Mouse (Mus musculus) hindbrain, embryonic 10.5 days (tissue): ENCODE data around the gene Zfp575. TPM values are rescaled to one million over a fixed set of nuclear protein-coding genes. Genes with fewer than 3 reads are reported as not detected.
A peak's percentile ranks its signal among the peaks of the same experiment; 100 is the strongest.

Experiments
- DNase-seq: peaks from one replicate; pipeline ENCODE4 v3.0.0-alpha.2; 2017; ENCODE audit warnings: low spot score
- H3K27ac ChIP-seq: fragments of 300-500 bp; sonication (generic); 2 replicates; pipeline ENCODE4 v1.5.1; 2016; ENCODE audit warnings: mild to moderate bottlenecking, moderate library complexity
- H3K27me3 ChIP-seq: fragments of 300-500 bp; sonication (generic); 2 replicates; pipeline ENCODE4 v1.6.1; 2016; ENCODE audit warnings: mild to moderate bottlenecking; ENCODE audit not compliant: poor library complexity, insufficient read depth, severe bottlenecking
- H3K36me3 ChIP-seq: fragments of 300-500 bp; sonication (generic); 2 replicates; pipeline ENCODE4 v1.6.1; 2016; ENCODE audit warnings: mild to moderate bottlenecking, moderate library complexity
- H3K4me1 ChIP-seq: fragments of 300-500 bp; sonication (generic); replicated peaks from 2 replicates; pipeline ENCODE4 v1.6.1; 2016; ENCODE audit warnings: mild to moderate bottlenecking
- H3K4me3 ChIP-seq: fragments of 300-500 bp; sonication (generic); 2 replicates; pipeline ENCODE4 v1.5.1; 2016; ENCODE audit warnings: mild to moderate bottlenecking, moderate library complexity
- H3K9me3 ChIP-seq: fragments of 300-500 bp; sonication (generic); 2 replicates; pipeline ENCODE4 v1.6.1; 2016; ENCODE audit warnings: mild to moderate bottlenecking, moderate library complexity
- WGBS: fragments of 180-500 bp; shearing (Covaris S2); methylation state at CpG from one replicate; pipeline ENCODE4 v1.1.7; 2016; 5-methylcytosine and 5-hydroxymethylcytosine counted together
- polyA plus RNA-seq: library from polyadenylated mRNA; unstranded; fragments of >200 nt; fragmentation: Nextera tagmentation; extraction: Ambion mirVana; gene quantifications from 2 replicates; pipeline ENCODE4 v1.2.1, GENCODE M21; 2016

The Zfp575 gene
- polyA plus RNA-seq, 1 experiment from 2014 or later: 3.2 TPM

- H3K4me3 ChIP-seq: peak within 1 kb of the TSS; percentile 88
- 35% methylated on average over 13 of the region's 13 CpGs for WGBS
- H3K36me3 ChIP-seq: peaks cover 33% of the 10 kb centered on the region
- 0 out of 2 replicates have a peak, but pooled peaks cover 5% of the 10 kb centered on the region for H3K9me3 ChIP-seq
- H3K4me1 ChIP-seq: peaks cover 21% of the 10 kb centered on the region
- H3K27ac ChIP-seq: peak within 1 kb of the TSS; percentile 93
- no peaks in the 10 kb centered on the region for H3K27me3 ChIP-seq
- DNase-seq: no peak
Measured at GRCm38 (mm10) chr7:24546068-24546614, 41.3 kb downstream of the Zfp575 start, which contains the start of the genes Pinlyp and Xrcc1. Pinlyp (minus strand) TSS chr7:24546118. Xrcc1 (plus strand) TSS chr7:24546289.

DNA sequence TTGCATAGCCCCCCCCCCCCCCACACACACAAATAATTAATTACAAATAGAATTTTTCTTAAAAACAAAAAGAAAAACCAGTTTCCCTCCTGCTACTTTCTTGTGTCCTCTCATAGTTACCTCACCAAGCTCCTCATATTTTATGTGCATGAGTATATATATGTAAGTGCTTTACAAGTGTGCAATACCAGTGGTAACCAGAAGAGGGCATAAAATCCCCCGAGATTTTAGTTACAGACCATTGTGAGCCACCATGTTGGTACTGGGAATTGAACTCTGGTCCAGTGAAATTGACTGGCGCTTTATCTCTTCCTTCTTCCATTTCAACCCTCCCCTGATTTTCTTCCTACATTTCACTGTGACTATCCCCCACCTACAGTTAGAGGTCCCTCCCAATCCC, 42.9 kb downstream of the Zfp575 start:
- no peak for DNase-seq
- 87% methylated on average over 2 of the region's 2 CpGs for WGBS
- Histone ChIP-seq H3K9me3 (0 out of 2 replicates have a peak, but pooled peaks cover 5% of the 10 kb centered on the region), H3K36me3 (peaks cover 16% of the 10 kb centered on the region), H3K4me3 (no peak overlapping the region), H3K4me1 (peaks cover 21% of the 10 kb centered on the region), H3K27me3 (no peaks in the 10 kb centered on the region), H3K27ac (no peak overlapping the region)

GRCm38 (mm10) chr7:24539686-24540085, 47.8 kb downstream of the Zfp575 start:
- DNase-seq: no peak
- Histone ChIP-seq H3K4me3 (no peak overlapping the region), H3K36me3 (peaks cover 23% of the 10 kb centered on the region), H3K9me3 (0 out of 2 replicates have a peak, but pooled peaks cover 3% of the 10 kb centered on the region), H3K27me3 (peaks cover 12% of the 10 kb centered on the region), H3K27ac (no peak overlapping the region), H3K4me1 (no peaks in the 10 kb centered on the region)
- WGBS: 92% methylated on average over 4 of the region's 4 CpGs

DNA sequence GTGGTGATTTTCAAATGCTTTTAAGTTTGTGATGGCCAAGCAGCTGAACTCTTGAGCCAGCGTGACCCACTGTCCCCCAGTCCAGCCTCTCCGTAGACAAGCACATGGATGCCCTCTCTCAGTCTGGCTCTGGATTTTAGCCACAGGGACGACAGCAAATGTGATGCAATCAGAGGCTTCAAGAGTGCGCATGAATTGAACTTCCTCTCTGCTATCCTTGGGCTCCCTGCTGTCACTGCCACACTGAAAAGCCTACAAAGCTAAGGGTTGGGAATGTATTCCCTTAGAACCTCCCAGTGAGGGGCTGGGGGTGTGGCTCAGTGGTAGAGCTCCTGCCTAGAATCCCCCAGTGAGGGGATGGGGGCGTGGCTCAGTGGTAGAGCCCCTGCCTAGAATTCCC, 48.7 kb downstream of the Zfp575 start:
- H3K36me3 ChIP-seq: peaks cover 33% of the 10 kb centered on the region
- peaks cover 6% of the 10 kb centered on the region for H3K4me1 ChIP-seq
- no peaks in the 10 kb centered on the region for H3K9me3 ChIP-seq
- peaks cover 22% of the 10 kb centered on the region for H3K27me3 ChIP-seq
- H3K27ac ChIP-seq: no peak overlapping the region
- no peak overlapping the region for H3K4me3 ChIP-seq
- 82% methylated on average over 5 of the region's 5 CpGs for WGBS
- no peak for DNase-seq

DNA sequence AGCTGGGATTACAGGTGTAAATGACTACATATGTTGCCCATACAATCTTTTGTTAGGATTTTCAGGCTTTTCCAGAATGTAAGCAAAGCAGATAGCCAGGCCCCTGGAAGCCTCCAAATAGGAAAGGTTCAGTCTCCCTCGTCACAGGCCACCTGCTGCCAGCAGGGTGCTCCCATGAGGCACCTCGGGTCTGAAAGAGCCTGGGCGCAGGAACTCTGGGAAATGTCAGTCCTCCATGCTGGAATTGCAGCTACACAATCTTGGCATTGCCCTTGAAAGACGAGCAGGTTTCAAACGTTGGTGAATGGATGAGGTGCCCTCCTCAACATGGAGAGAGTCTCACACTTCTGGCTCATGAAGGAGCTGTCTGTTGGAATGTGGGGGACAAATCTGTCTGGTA, 49.3 kb downstream of the Zfp575 start:
- no peak overlapping the region for H3K4me3 ChIP-seq
- H3K27ac ChIP-seq: no peak overlapping the region
- peaks cover 38% of the 10 kb centered on the region for H3K36me3 ChIP-seq
- no peaks in the 10 kb centered on the region for H3K9me3 ChIP-seq
- 51% methylated on average over 5 of the region's 5 CpGs for WGBS
- DNase-seq: no peak
- H3K4me1 ChIP-seq: peaks cover 11% of the 10 kb centered on the region
- H3K27me3 ChIP-seq: peaks cover 28% of the 10 kb centered on the region

GRCm38 (mm10) chr7:24537591-24537990, 49.9 kb downstream of the Zfp575 start:
- 86% methylated on average over 5 of the region's 5 CpGs for WGBS

GRCm38 (mm10) chr7:24537081-24537480, 50.4 kb downstream of the Zfp575 start:
- peaks cover 19% of the 10 kb centered on the region for H3K4me1 ChIP-seq
- no peak overlapping the region for H3K4me3 ChIP-seq
- peaks cover 38% of the 10 kb centered on the region for H3K27me3 ChIP-seq
- no peak overlapping the region for H3K27ac ChIP-seq
- no peak for DNase-seq
- no peaks in the 10 kb centered on the region for H3K9me3 ChIP-seq
- peaks cover 42% of the 10 kb centered on the region for H3K36me3 ChIP-seq
- WGBS: 86% methylated on average over 4 of the region's 4 CpGs

More at GRCm38 (mm10) chr7:24537591-24537990, 49.9 kb downstream of the Zfp575 start:
- no peak overlapping the region for H3K4me3 ChIP-seq
- no peak overlapping the region for H3K27ac ChIP-seq
- peaks cover 14% of the 10 kb centered on the region for H3K4me1 ChIP-seq
- H3K36me3 ChIP-seq: peaks cover 42% of the 10 kb centered on the region
- DNase-seq: no peak
- peaks cover 33% of the 10 kb centered on the region for H3K27me3 ChIP-seq
- no peaks in the 10 kb centered on the region for H3K9me3 ChIP-seq

- peaks cover 42% of the 10 kb centered on the region for H3K36me3 ChIP-seq
- WGBS: 26% methylated on average over 19 of the region's 19 CpGs
- peaks cover 41% of the 10 kb centered on the region for H3K27me3 ChIP-seq
- no peak for DNase-seq
- no peak overlapping the region for H3K27ac ChIP-seq
- H3K4me1 ChIP-seq: peaks cover 41% of the 10 kb centered on the region
- no peaks in the 10 kb centered on the region for H3K9me3 ChIP-seq
- H3K4me3 ChIP-seq: peak overlapping the region; percentile 37
Measured at GRCm38 (mm10) chr7:24534301-24534700, 53.1 kb downstream of the Zfp575 start.

Other genes with a start within 250 kb of the Zfp575 start
- not detected in 2 replicates for gene Lypd5, start 238.4 kb downstream of the Zfp575 start, polyA plus RNA-seq
- gene Kcnn4, start 217.4 kb downstream of the Zfp575 start, polyA plus RNA-seq: 3.9 and 4.2 TPM in 2 replicates
- gene Smg9, start 188.0 kb downstream of the Zfp575 start, polyA plus RNA-seq: 27.4 and 32.7 TPM in 2 replicates
- not detected in 2 replicates for gene Irgc1, start 135.3 kb downstream of the Zfp575 start, polyA plus RNA-seq
- gene Plaur, start 125.2 kb downstream of the Zfp575 start, polyA plus RNA-seq: 0.77 and 1.9 TPM in 2 replicates
- 12.1 and 38.6 TPM in 2 replicates for gene Cadm4, start 105.6 kb downstream of the Zfp575 start, polyA plus RNA-seq
- gene Zfp428, start 80.6 kb downstream of the Zfp575 start, polyA plus RNA-seq: 109 and 150 TPM in 2 replicates
- gene AC161166.1, start 75.2 kb downstream of the Zfp575 start, polyA plus RNA-seq: 1.1 TPM in 2 replicates
- 10.7 and 14.9 TPM in 2 replicates for gene Irgq, start 57.0 kb downstream of the Zfp575 start, polyA plus RNA-seq
- gene Pinlyp, start 41.5 kb downstream of the Zfp575 start, polyA plus RNA-seq: 0.26 TPM in 1 of 2 replicates, not detected in the other
- 132 and 160 TPM in 2 replicates for gene Xrcc1, start 41.4 kb downstream of the Zfp575 start, polyA plus RNA-seq
- gene Ethe1, start 98 bp downstream of the Zfp575 start, polyA plus RNA-seq: 22.2 and 23.2 TPM in 2 replicates
- not detected in 2 replicates for gene Phldb3, start 23.1 kb upstream of the Zfp575 start, polyA plus RNA-seq
- 0.47 and 2.1 TPM in 2 replicates for gene Lypd3, start 48.9 kb upstream of the Zfp575 start, polyA plus RNA-seq
- gene Tex101, start 89.0 kb upstream of the Zfp575 start, polyA plus RNA-seq: not detected in 2 replicates
- not detected in 2 replicates for gene BC049730, start 121.6 kb upstream of the Zfp575 start, polyA plus RNA-seq
- gene Gm4763, start 139.3 kb upstream of the Zfp575 start, polyA plus RNA-seq: not detected in 2 replicates
- gene Cd177, start 172.7 kb upstream of the Zfp575 start, polyA plus RNA-seq: not detected in 2 replicates
- gene Ceacam10, start 189.6 kb upstream of the Zfp575 start, polyA plus RNA-seq: 0.21 TPM in 1 of 2 replicates, not detected in the other